Mouse (Mus musculus) liver, postnatal 0 days (tissue): Measurements from ENCODE around the gene Rbm47.
A peak's percentile ranks its signal among the peaks of the same experiment; 100 is the strongest.

Experiments
- CTCF ChIP-seq: sonication (generic); IDR thresholded peaks from 2 replicates; pipeline ENCODE4 v1.5.1; 2016; ENCODE audit warnings: antibody characterized with exemption, low read depth
- EP300 ChIP-seq: IDR thresholded peaks from 2 replicates; pipeline ENCODE4 v1.6.1; 2016; ENCODE audit warnings: antibody characterized with exemption, low read depth, mild to moderate bottlenecking

GRCm38 (mm10) chr5:66105946-66106345 lies 67.0 kb downstream of the Rbm47 start:
- peak; percentile 71 for TF ChIP-seq EP300
- TF ChIP-seq CTCF: no peak
